Mouse (Mus musculus): ENCODE measurements around the gene Sdccag8.

GRCm38 (mm10) chr1:176932320-176932950 lies 118.0 kb downstream of the Sdccag8 start:
- no peak for TF ChIP-seq EP300 (optimal IDR thresholded peaks at IDR 0.05)
- TF ChIP-seq CTCF (IDR thresholded peaks at IDR 0.05; ENCODE audit: low read depth): no peak

Measured in stomach, postnatal 0 days (tissue).